Comparison of ENCODE assay signal across 8 mouse cellular contexts in the genomic region with DNA sequence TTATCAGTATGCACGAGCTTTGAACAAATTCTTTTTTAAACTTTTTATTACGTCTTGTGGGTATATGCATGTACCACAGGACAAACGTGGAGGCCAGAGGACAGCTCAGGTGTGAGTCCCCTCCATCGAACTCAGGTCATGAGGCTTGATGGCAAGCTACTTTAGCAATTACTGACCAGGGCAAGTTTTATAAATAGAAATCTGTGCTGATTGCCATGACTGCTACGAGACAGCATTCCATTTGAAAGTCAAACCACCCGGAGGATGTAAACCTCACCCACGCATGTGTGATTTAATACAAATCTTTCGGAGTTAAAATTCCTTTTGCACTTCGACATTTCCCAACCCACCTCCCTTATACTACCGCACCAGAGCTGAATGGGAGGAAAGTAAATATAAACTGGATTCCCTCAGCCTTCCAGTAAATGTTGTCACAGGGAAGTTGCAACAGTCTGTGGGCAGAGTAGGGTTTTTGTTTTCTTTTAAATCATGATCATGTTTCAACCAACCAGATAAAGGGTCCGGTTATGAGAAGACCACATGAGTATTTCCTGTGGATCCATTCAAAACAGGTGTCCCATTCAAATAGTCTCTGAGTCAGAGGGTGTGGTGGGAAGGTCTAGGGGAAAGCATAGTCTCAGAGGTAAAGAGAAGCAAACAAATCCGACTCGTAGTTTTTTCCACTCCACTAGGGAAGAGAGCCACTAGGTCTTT. TPM values are rescaled to one million over a fixed set of nuclear protein-coding genes. Genes with fewer than 3 reads are reported as not detected.
DNase-seq lines count a peak whose midpoint lies in the region; ATAC-seq and TF ChIP-seq lines count a peak whose summit lies in the region.

No protein-coding gene starts in this region.

- no peak overlapping the region for H3ac ChIP-seq in C2C12 (ENCODE audit: control insufficient read depth, insufficient read length, low read depth)

- no peaks in the 10 kb centered on the region for H3K4me1 ChIP-seq in ES-Bruce4 (ENCODE audit: control insufficient read depth, insufficient read depth, low read length)
- 0 out of 2 replicates have a peak, but pooled peaks cover 7% of the 10 kb centered on the region for H3K4me1 ChIP-seq in forebrain, postnatal 0 days (ENCODE audit: insufficient read depth)
- peaks cover 11% of the 10 kb centered on the region; the same call in 1 of the 2 replicates for H3K4me1 ChIP-seq in limb, embryonic 10.5 days
- H3K4me1 ChIP-seq in neural tube, embryonic 13.5 days (replicated peaks) = peaks cover 30% of the 10 kb centered on the region
- H3K4me1 ChIP-seq in thymus, adult 2 months (replicated peaks; ENCODE audit: control insufficient read depth, insufficient read depth, low read length) = peaks cover 5% of the 10 kb centered on the region

- no peaks in the 10 kb centered on the region for H3K79me3 ChIP-seq in C2C12 (ENCODE audit: low read depth)

- 41% methylated on average over 13 of the region's 13 CpGs for WGBS in forebrain, postnatal 0 days
- 60% methylated on average over 13 of the region's 13 CpGs for WGBS in limb, embryonic 10.5 days
- WGBS in neural tube, embryonic 13.5 days = 51% methylated on average over 13 of the region's 13 CpGs
- 31% methylated on average over 13 of the region's 13 CpGs for WGBS in thymus, adult 2 months

- H3K4me3 ChIP-seq in C2C12 (ENCODE audit: insufficient read depth, poor library complexity, severe bottlenecking) (no peak overlapping the region), ES-Bruce4 (ENCODE audit: low read depth, low read length) (no peak overlapping the region; the same call in 1 of the 2 replicates)
- peak overlapping the region; percentile 85 for H3K4me3 ChIP-seq in forebrain, postnatal 0 days (ENCODE audit: low read depth, low read length)
- peak overlapping the region; percentile 79 for H3K4me3 ChIP-seq in limb, embryonic 10.5 days
- H3K4me3 ChIP-seq in neural tube, embryonic 13.5 days = peak overlapping the region; percentile 65
- H3K4me3 ChIP-seq in thymus, adult 2 months (ENCODE audit: control insufficient read depth, insufficient read depth, low read length) = no peak overlapping the region; the same call in 1 of the 2 replicates

- TF ChIP-seq CTCF in C2C12 (IDR thresholded peaks at IDR 0.05; ENCODE audit: control insufficient read depth, insufficient read depth, insufficient read length) (no peak), ES-Bruce4 (IDR thresholded peaks at IDR 0.05; ENCODE audit: low read depth, low read length) (no peak)
- TF ChIP-seq CTCF in forebrain, postnatal 0 days (IDR thresholded peaks at IDR 0.05; ENCODE audit: low read depth) = no peak
- TF ChIP-seq CTCF in thymus, adult 2 months (IDR thresholded peaks at IDR 0.05; ENCODE audit: borderline replicate concordance, control insufficient read depth, extremely low read depth, insufficient read depth, low read length, poor library complexity) = no peak

- H3K9me3 ChIP-seq in ES-Bruce4 (replicated peaks; ENCODE audit: control insufficient read depth, insufficient read depth, low read length, poor library complexity, severe bottlenecking) = no peaks in the 10 kb centered on the region
- no peaks in the 10 kb centered on the region for H3K9me3 ChIP-seq in forebrain, postnatal 0 days (ENCODE audit: low read length)
- H3K9me3 ChIP-seq in limb, embryonic 10.5 days (replicated peaks) = no peaks in the 10 kb centered on the region
- H3K9me3 ChIP-seq in neural tube, embryonic 13.5 days = peaks cover 6% of the 10 kb centered on the region; the same call in 1 of the 2 replicates

- ATAC-seq in forebrain, postnatal 0 days = no peak
- ATAC-seq in neural tube, embryonic 13.5 days (ENCODE audit: low read depth) = peak; percentile 37

- no peak for TF ChIP-seq EP300 in ES-Bruce4 (IDR thresholded peaks at IDR 0.05; ENCODE audit: insufficient read depth, low read depth, low read length)

- no peaks in the 10 kb centered on the region for H3K79me2 ChIP-seq in C2C12 (ENCODE audit: control insufficient read depth, insufficient read depth)

- H3K27ac ChIP-seq in ES-Bruce4 (ENCODE audit: insufficient read depth, low read length) = no peak overlapping the region
- peak overlapping the region; percentile 82; the same call in 1 of the 2 replicates for H3K27ac ChIP-seq in forebrain, postnatal 0 days (ENCODE audit: low read depth, low read length)
- H3K27ac ChIP-seq in limb, embryonic 10.5 days = no peak overlapping the region
- no peak overlapping the region for H3K27ac ChIP-seq in neural tube, embryonic 13.5 days (replicated peaks)
- no peak overlapping the region for H3K27ac ChIP-seq in thymus, adult 2 months (ENCODE audit: control insufficient read depth, insufficient read depth, low read length)

- peak overlapping the region; percentile 73 for H3K4me2 ChIP-seq in forebrain, postnatal 0 days (ENCODE audit: low read depth)
- peak overlapping the region; percentile 66 for H3K4me2 ChIP-seq in neural tube, embryonic 13.5 days

- TF ChIP-seq POLR2A in ES-Bruce4 (IDR thresholded peaks at IDR 0.05; ENCODE audit: insufficient read depth, low read length) = no peak
- TF ChIP-seq POLR2A in thymus, adult 2 months (IDR thresholded peaks at IDR 0.05; ENCODE audit: control insufficient read depth, extremely low read depth, insufficient read depth, low read length, poor library complexity) = no peak

- DNase-seq in forebrain, postnatal 0 days = no peak
- no peak for DNase-seq in limb, embryonic 10.5 days (ENCODE audit: low spot score)
- no peak for DNase-seq in thymus, postnatal 36 days
- no peak for DNase-seq in gastrocnemius, postnatal 4 days (ENCODE audit: low spot score in 2 of 2)
- DNase-seq in thymus, adult 2 months = no peak

- H3K36me3 ChIP-seq in C2C12 (ENCODE audit: control insufficient read depth, insufficient read depth) = no peaks in the 10 kb centered on the region
- no peaks in the 10 kb centered on the region for H3K36me3 ChIP-seq in ES-Bruce4 (ENCODE audit: control insufficient read depth, insufficient read depth, low read length, poor library complexity, severe bottlenecking)
- H3K36me3 ChIP-seq in forebrain, postnatal 0 days (ENCODE audit: insufficient read depth) = no peaks in the 10 kb centered on the region
- H3K36me3 ChIP-seq in limb, embryonic 10.5 days = no peaks in the 10 kb centered on the region
- H3K36me3 ChIP-seq in neural tube, embryonic 13.5 days = no peaks in the 10 kb centered on the region
- no peaks in the 10 kb centered on the region for H3K36me3 ChIP-seq in thymus, adult 2 months (ENCODE audit: control insufficient read depth, insufficient read depth, low read length)

- H3K27me3 ChIP-seq in C2C12 (ENCODE audit: control insufficient read depth, insufficient read depth, insufficient read length) (no peaks in the 10 kb centered on the region), ES-Bruce4 (ENCODE audit: control insufficient read depth, insufficient read depth, low read length, poor library complexity, severe bottlenecking) (no peaks in the 10 kb centered on the region)
- no peaks in the 10 kb centered on the region for H3K27me3 ChIP-seq in forebrain, postnatal 0 days (ENCODE audit: insufficient read depth, low read length)
- H3K27me3 ChIP-seq in limb, embryonic 10.5 days (ENCODE audit: low read depth, poor library complexity, severe bottlenecking) = no peaks in the 10 kb centered on the region; the same call in 1 of the 2 replicates
- no peaks in the 10 kb centered on the region for H3K27me3 ChIP-seq in neural tube, embryonic 13.5 days
- H3K27me3 ChIP-seq in thymus, adult 2 months (ENCODE audit: control insufficient read depth, insufficient read depth, low read length) = no peaks in the 10 kb centered on the region

- H3K9ac ChIP-seq in ES-Bruce4 (ENCODE audit: low read depth, poor library complexity, severe bottlenecking) = peak overlapping the region; percentile 60
- H3K9ac ChIP-seq in forebrain, postnatal 0 days = peak overlapping the region; percentile 93
- peak overlapping the region; percentile 88 for H3K9ac ChIP-seq in neural tube, embryonic 13.5 days

TF ChIP-seq in C2C12, 6 proteins besides CTCF, POLR2A, EP300 and RAD21:
- TF ChIP-seq CEBPB (IDR thresholded peaks at IDR 0.05; ENCODE audit: low read depth) = peak; percentile 76
- no peak for TF ChIP-seq MAX (IDR thresholded peaks at IDR 0.05)
- peak; percentile 70 for TF ChIP-seq MYOD1 (IDR thresholded peaks at IDR 0.05; ENCODE audit: control insufficient read depth, insufficient read length, low read depth)
TF ChIP-seq in C2C12: peak in this region for 2.

RNA-seq across cellular contexts. Expression of gene Aig1, which starts 0.7 kb away (rescaled TPM):
- polyA plus RNA-seq in C2C12 (2012; fragmentation: generic; extraction: Trizol) (11.3 TPM), ES-Bruce4 (2011; ENCODE audit: insufficient read depth, insufficient read length, low read depth, missing spikeins) (12.0 and 15.3 TPM in 2 replicates)
- 103 and 129 TPM in 2 replicates for total RNA-seq in forebrain, postnatal 0 days (2014; rRNA removed)
- polyA plus RNA-seq in forebrain, postnatal 0 days (2015; fragmentation: Nextera tagmentation; extraction: Ambion mirVana) = 79.9 and 98.2 TPM in 2 replicates
- polyA plus RNA-seq in limb, embryonic 10.5 days (2016; fragmentation: Nextera tagmentation; extraction: Ambion mirVana) = 10.4 and 11.2 TPM in 2 replicates
- polyA plus RNA-seq in neural tube, embryonic 13.5 days (2015; fragmentation: Nextera tagmentation; extraction: Ambion mirVana) = 73.7 and 81.4 TPM in 2 replicates
- total RNA-seq in gastrocnemius, postnatal 4 days (2021) = 10 to 100 TPM; 22.2 to 25.4 TPM
- polyA plus RNA-seq in thymus, adult 2 months (2012; rRNA removed) = 23.6 and 26.5 TPM in 2 replicates

Comparison
In these comparisons a context has a peak if more than half of its experiments do, and no peak if none do; other contexts are left out.
1. H3K4me3 ChIP-seq: peak in forebrain, postnatal 0 days (single experiment), limb, embryonic 10.5 days (single experiment) and neural tube, embryonic 13.5 days (single experiment); none in C2C12 (single experiment), ES-Bruce4 (single experiment) and thymus, adult 2 months (single experiment).
2. Peak in every context shown above with its lines, with median percentiles within 50 percentile points of each other: H3K9ac ChIP-seq.